Mouse (Mus musculus): ENCODE measurements around the gene Chpt1. TPM values are rescaled to one million over a fixed set of nuclear protein-coding genes. Genes with fewer than 3 reads are reported as not detected.
"Not testable (repeated sequence)": the region's sequence is repeated elsewhere in the genome, so short reads cannot be mapped to it uniquely, and the experiment has no call there.

Gene Chpt1
- 4.2 and 5.1 TPM in 2 replicates for polyA plus RNA-seq (2015; fragmentation: Nextera tagmentation; extraction: Ambion mirVana)

DNA sequence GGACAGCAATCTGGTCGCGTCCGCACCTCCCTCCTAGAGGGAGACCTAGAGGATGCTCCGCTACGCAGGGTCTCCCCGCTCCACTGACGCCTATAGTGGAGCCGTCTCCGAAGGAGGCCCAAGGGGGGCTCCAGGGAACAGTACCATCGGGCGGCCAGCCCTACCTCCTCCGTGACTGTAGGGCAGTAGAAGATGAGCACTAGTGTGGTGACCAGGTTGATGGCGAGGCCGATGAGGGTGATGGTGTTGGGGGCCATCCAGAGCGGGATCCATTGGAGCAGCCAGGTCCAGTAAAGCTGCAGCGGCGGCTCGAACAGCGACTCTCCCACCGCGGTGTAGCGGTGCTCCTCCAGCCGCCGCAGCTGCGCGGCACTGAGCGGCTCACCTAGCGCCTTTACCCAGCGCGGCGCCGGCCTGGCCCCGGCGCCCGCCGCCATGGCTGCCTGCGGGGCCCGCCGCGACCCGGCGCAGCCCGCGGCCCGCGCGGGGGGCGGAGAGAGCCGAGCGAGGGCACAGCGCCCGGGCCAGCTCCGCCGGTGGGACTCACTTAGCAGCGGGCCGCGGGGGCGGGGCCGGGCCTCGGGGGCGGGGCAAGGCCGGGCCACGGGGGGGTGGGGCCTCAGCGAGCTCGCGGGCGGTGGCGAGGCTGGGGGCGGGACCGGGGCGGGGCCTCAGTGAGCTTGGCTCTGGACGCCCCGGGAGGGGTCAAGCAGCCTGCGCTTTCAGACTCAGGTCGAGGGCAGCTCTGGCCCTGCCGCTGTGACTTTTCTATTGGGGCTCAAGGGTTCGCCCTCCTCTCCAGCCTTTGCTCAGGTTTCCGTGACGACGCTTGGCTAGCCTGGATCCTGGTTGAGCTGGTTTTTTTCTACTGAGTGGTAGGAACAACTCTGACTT lies at the start of gene Chpt1:
Chpt1 (minus strand) TSS at position 653 of the 894 bp plus-strand sequence.
- no peak within 1 kb of the TSS for H3K27ac ChIP-seq
- no peaks in the 10 kb centered on the region for H3K9me3 ChIP-seq (replicated peaks)
- H3K36me3 ChIP-seq, result no peaks in the 10 kb centered on the region
- DNase-seq (peak; percentile 66), ATAC-seq (ENCODE audit: low read depth) (peak; percentile 97)
- under 1% methylated on average over 60 of the region's 80 CpGs for WGBS (ENCODE audit: insufficient replicate concordance)
- H3K27me3 ChIP-seq, result no peaks in the 10 kb centered on the region
- H3K4me2 ChIP-seq, result peak within 1 kb of the TSS; percentile 91
- peak within 1 kb of the TSS; percentile 79 for H3K9ac ChIP-seq
- peaks cover 14% of the 10 kb centered on the region for H3K4me1 ChIP-seq (replicated peaks)
- peak within 1 kb of the TSS; percentile 72 for H3K4me3 ChIP-seq (replicated peaks)

DNA sequence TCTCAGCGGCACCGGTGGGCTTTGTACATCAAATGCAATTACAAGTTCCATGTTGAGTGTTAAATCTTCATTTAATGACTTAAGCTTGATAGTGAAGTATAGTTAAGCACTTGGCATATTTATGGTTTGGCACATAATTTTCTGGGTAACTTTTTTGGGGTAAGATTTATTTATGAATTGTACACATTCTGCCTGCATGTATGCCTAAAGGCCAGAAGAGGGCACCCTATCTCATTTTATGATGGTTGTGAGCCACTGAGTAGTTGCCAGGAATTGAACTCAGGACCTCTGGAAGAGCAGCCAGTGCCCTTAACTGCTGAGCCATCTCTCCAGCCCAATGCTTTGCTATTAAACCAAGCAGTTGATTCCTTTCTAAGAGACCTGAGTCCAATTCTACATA lies 48.9 kb upstream of the Chpt1 start:
- WGBS (ENCODE audit: insufficient replicate concordance), result 80% methylated on average over 2 of the region's 2 CpGs
- Histone ChIP-seq H3K9ac (no peak overlapping the region), H3K9me3 (replicated peaks) (no peaks in the 10 kb centered on the region), H3K4me3 (replicated peaks) (no peak overlapping the region), H3K27ac (no peak overlapping the region), H3K4me1 (replicated peaks) (no peaks in the 10 kb centered on the region), H3K4me2 (no peak overlapping the region), H3K27me3 (no peaks in the 10 kb centered on the region), H3K36me3 (no peaks in the 10 kb centered on the region)
- DNase-seq, result no peak
- no peak for ATAC-seq (ENCODE audit: low read depth)

DNA sequence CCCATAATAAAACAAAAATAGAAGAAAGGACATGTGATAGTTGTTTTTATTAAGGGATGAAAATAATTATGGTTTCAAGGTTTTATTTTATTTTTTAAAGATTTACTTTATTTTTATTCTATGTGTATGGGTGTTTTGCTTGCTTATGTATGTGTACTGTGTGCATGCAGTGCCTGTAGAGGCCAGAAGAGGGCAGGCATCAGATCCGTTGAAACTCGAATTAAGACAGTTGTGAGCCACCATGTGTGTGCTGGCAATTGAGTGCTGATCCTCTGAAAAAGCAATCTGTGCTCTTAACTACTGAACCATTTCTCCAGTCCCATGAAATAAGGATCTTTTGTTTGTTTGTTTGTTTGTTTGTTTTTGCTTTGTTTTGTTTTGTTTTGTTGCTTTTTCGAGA lies 46.4 kb upstream of the Chpt1 start:
- no peak for ATAC-seq (ENCODE audit: low read depth)
- no peak overlapping the region for H3K9ac ChIP-seq
- no peaks in the 10 kb centered on the region for H3K9me3 ChIP-seq (replicated peaks)
- H3K4me1 ChIP-seq (replicated peaks), result no peaks in the 10 kb centered on the region
- DNase-seq, result no peak
- no peaks in the 10 kb centered on the region for H3K36me3 ChIP-seq
- no peak overlapping the region for H3K4me2 ChIP-seq
- H3K27ac ChIP-seq, result no peak overlapping the region
- no peak overlapping the region for H3K4me3 ChIP-seq (replicated peaks)
- no peaks in the 10 kb centered on the region for H3K27me3 ChIP-seq
- 57% methylated on average over 3 of the region's 3 CpGs for WGBS (ENCODE audit: insufficient replicate concordance)

DNA sequence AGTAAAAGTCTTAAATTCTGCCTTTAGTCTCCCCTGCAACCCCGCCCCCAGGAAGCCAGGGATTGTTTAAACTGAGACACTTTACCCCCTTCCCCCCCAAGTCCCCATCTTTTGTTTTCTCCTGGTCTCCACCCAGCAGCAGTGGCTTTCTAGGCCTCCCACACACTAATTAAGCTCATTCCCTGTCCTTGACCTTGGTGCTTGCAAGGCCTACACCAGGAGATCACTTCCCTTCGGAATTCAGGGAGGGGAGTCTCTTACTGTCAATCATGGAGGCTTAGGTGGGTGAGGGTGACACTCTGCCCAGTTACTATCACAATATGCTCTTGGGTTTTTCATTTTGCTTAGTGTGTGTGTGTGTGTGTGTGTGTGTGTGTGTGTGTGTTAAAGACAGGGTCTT lies 43.8 kb upstream of the Chpt1 start:
- no peak overlapping the region for H3K4me2 ChIP-seq
- H3K4me3 ChIP-seq (replicated peaks), result no peak overlapping the region
- ATAC-seq (ENCODE audit: low read depth) (no peak), DNase-seq (no peak)
- no peaks in the 10 kb centered on the region for H3K27me3 ChIP-seq
- no peaks in the 10 kb centered on the region for H3K4me1 ChIP-seq (replicated peaks)
- no peaks in the 10 kb centered on the region for H3K9me3 ChIP-seq (replicated peaks)
- no peaks in the 10 kb centered on the region for H3K36me3 ChIP-seq
- 34% methylated on average over 2 of the region's 2 CpGs for WGBS (ENCODE audit: insufficient replicate concordance)
- no peak overlapping the region for H3K27ac ChIP-seq
- no peak overlapping the region for H3K9ac ChIP-seq

DNA sequence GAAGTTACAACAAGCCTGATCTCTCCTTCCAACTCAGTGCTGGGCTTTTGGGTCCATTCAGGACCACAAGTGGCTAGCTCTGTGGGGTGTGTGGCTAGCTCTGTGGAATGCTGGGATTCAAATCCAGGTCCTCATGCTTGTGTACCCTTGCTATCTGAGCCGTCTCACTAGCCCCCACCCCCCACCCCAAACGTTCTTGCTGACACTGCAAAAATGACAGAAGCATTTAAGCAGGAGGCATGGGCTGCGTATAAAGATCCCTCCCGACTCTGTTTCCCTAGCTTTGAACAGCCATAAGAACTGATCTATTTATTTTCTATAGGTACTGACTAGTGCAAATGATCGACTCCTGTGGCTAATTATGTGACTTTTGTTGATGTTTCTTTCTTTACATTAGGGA lies 26.8 kb upstream of the Chpt1 start:
- no peaks in the 10 kb centered on the region for H3K9me3 ChIP-seq (replicated peaks)
- 52% methylated on average over 5 of the region's 5 CpGs for WGBS (ENCODE audit: insufficient replicate concordance)
- DNase-seq, result no peak

DNA sequence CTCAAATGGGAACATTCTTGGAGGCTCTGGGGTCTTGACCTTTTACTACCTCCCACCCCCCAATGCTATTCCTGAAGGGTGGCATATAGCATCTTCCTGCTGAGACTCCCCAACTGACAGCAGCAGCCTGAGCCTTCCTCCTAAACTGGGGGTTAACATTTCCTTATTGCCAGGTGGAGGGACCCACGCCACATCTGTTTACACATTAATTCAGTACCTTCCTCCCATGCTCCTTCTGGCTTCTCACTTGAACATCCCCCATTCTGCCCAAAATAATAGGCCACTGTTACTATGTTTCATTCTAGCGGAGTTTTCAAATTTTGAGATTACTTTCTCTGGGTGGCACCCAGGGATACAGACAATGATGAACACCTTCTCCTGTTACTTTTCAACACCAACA lies 20.1 kb upstream of the Chpt1 start:
- H3K36me3 ChIP-seq, result no peaks in the 10 kb centered on the region
- no peak overlapping the region for H3K4me2 ChIP-seq
- no peak overlapping the region for H3K9ac ChIP-seq
- H3K4me3 ChIP-seq (replicated peaks), result no peak overlapping the region
- DNase-seq, result no peak
- H3K27me3 ChIP-seq, result no peaks in the 10 kb centered on the region
- H3K9me3 ChIP-seq (replicated peaks), result no peaks in the 10 kb centered on the region
- WGBS (ENCODE audit: insufficient replicate concordance), result 68% methylated on average over 2 of the region's 2 CpGs
- ATAC-seq (ENCODE audit: low read depth), result no peak
- no peak overlapping the region for H3K27ac ChIP-seq
- H3K4me1 ChIP-seq (replicated peaks), result no peaks in the 10 kb centered on the region

More for the DNA sequence above, 26.8 kb upstream of the Chpt1 start:
- H3K27ac ChIP-seq, result no peak overlapping the region
- no peak for ATAC-seq (ENCODE audit: low read depth)
- no peaks in the 10 kb centered on the region for H3K27me3 ChIP-seq
- H3K4me3 ChIP-seq (replicated peaks), result no peak overlapping the region
- H3K9ac ChIP-seq, result no peak overlapping the region
- no peaks in the 10 kb centered on the region for H3K4me1 ChIP-seq (replicated peaks)
- no peaks in the 10 kb centered on the region for H3K36me3 ChIP-seq
- no peak overlapping the region for H3K4me2 ChIP-seq

DNA sequence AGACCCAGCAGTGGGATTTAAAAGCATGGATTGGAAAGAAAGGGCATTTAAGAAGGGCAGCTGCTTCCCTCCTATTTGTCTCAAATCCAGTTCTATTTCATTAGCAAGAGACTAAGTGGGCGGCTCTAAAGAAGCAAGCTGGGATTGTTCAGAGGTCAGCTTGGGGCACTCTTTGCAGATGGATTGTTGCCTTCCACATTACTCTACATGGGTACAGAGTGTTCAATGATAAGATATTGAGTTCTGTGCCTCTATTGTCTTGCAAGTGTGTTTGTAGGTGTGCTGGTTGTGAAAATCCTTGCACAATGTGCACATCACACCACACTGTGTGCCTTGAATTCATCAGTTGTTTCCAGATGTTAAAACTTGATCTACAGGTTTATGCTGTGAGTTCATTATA lies 19.3 kb upstream of the Chpt1 start:
- DNase-seq, result no peak
- H3K9me3 ChIP-seq (replicated peaks), result no peaks in the 10 kb centered on the region
- H3K9ac ChIP-seq, result no peak overlapping the region
- no peaks in the 10 kb centered on the region for H3K36me3 ChIP-seq
- H3K4me2 ChIP-seq, result no peak overlapping the region
- H3K4me3 ChIP-seq (replicated peaks), result no peak overlapping the region
- ATAC-seq (ENCODE audit: low read depth), result no peak
- H3K27ac ChIP-seq, result no peak overlapping the region
- 63% methylated on average over 1 of the region's 1 CpGs for WGBS (ENCODE audit: insufficient replicate concordance)
- H3K27me3 ChIP-seq, result no peaks in the 10 kb centered on the region
- no peaks in the 10 kb centered on the region for H3K4me1 ChIP-seq (replicated peaks)

DNA sequence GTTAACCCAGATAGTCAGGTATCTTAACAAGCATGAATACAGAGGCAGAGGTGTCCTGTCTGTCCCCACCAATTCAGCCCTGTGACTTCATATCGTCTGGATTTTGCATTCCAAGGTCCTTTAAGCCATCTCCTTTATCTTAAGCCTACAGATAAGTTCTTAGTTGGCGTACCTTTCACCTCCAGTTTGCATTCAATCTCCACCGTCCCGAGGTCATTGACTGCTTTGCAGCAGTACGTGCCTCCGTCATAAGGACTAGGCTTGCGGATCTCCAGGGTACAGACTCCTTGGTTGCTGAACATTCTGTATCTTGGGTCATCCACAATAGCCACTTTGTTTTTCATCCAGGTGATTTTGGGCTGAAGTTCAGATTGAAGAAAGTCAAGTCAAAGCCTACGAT lies 18.9 kb upstream of the Chpt1 start:
- H3K36me3 ChIP-seq, result no peaks in the 10 kb centered on the region
- H3K27ac ChIP-seq, result no peak overlapping the region
- 57% methylated on average over 8 of the region's 8 CpGs for WGBS (ENCODE audit: insufficient replicate concordance)
- H3K4me1 ChIP-seq (replicated peaks), result no peaks in the 10 kb centered on the region
- no peak for DNase-seq
- H3K4me2 ChIP-seq, result no peak overlapping the region
- H3K27me3 ChIP-seq, result no peaks in the 10 kb centered on the region
- ATAC-seq (ENCODE audit: low read depth), result no peak
- H3K4me3 ChIP-seq (replicated peaks), result no peak overlapping the region
- no peak overlapping the region for H3K9ac ChIP-seq
- no peaks in the 10 kb centered on the region for H3K9me3 ChIP-seq (replicated peaks)

DNA sequence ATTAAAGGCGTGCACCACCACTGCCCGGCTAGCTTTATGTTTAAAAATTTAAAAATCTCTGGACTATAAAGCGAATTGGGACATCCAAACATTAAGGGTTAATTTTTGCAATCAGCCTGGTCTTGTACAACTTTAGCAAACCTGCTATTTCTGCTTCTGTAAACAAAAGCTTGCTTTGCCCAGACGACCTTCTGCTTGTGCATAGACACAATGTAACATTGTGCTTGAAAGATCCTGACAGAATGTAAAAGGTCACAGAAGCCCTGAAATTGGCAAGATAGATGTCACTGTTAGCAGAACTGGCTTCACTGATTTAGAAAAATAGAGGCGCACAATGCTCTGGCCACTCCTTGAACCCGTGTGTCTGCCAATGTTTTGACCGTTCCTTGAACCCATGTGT lies 11.2 kb upstream of the Chpt1 start:
- H3K9me3 ChIP-seq (replicated peaks); H3K27me3 ChIP-seq; DNase-seq; H3K36me3 ChIP-seq; H3K4me2 ChIP-seq; H3K9ac ChIP-seq; H3K4me3 ChIP-seq (replicated peaks); ATAC-seq (ENCODE audit: low read depth); H3K27ac ChIP-seq; H3K4me1 ChIP-seq (replicated peaks): not testable (repeated sequence)
- WGBS (ENCODE audit: insufficient replicate concordance), result 83% methylated on average over 7 of the region's 7 CpGs

DNA sequence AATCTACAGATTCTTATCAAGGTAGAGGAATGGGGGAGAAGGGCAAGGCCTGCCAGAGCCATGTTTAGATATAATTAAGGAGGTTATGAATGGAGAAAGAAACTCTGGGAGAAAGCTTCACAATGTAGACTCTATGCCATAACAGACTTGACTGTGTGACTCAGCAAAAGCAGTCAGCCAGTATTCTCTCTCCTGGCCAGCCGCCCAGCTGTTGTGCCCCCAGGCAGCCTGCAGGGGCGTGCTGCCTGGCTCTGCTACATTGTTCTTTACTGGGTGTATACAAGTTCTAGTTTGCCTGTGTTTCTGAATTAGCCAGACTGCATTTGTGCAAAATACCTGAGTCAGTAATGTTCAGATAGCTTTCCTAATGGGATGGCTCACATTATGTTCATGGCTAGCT lies 10.6 kb upstream of the Chpt1 start:
- no peaks in the 10 kb centered on the region for H3K36me3 ChIP-seq
- H3K9ac ChIP-seq, result no peak overlapping the region
- H3K27me3 ChIP-seq, result no peaks in the 10 kb centered on the region
- H3K4me2 ChIP-seq, result no peak overlapping the region
- peaks cover 4% of the 10 kb centered on the region; the same call in 1 of the 2 replicates for H3K4me1 ChIP-seq (replicated peaks)
- H3K9me3 ChIP-seq (replicated peaks), result no peaks in the 10 kb centered on the region
- ATAC-seq (ENCODE audit: low read depth) (peak; percentile 76), DNase-seq (peak; percentile 48)
- WGBS (ENCODE audit: insufficient replicate concordance), result 38% methylated on average over 2 of the region's 2 CpGs
- H3K4me3 ChIP-seq (replicated peaks), result no peak overlapping the region
- H3K27ac ChIP-seq, result no peak overlapping the region

DNA sequence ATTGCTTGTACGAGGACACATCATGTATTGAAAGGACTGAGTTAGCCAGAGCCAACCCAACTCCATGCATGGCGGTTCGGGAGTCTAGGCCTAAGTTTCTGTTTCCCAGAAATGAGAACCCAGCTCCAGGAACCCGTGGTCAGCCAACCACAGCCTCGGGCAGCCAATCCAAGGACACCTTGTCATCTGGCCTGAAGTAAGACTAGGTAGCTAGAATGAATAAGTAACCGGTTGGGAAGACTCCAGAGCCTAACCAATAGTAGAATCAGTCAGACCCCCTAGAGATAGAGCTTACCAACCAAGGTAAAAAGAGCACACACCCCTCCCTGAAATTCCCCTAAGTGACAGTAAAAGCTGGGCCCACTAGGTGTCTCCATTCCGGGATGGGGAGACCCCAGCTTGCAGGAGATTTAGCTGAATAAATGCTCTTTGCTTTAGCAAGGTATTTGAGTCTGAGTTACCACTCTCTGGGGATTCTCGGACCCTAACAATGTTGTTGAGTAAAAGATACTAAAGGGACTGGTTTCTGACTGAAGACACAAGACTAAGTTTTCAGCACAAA lies 9.8 kb upstream of the Chpt1 start:
- ATAC-seq (ENCODE audit: low read depth) (no peak), DNase-seq (no peak)
- no peaks in the 10 kb centered on the region for H3K9me3 ChIP-seq (replicated peaks)
- H3K36me3 ChIP-seq, result no peaks in the 10 kb centered on the region
- 46% methylated on average over 8 of the region's 8 CpGs for WGBS (ENCODE audit: insufficient replicate concordance)
- H3K4me2 ChIP-seq, result no peak overlapping the region
- H3K4me1 ChIP-seq (replicated peaks), result peaks cover 4% of the 10 kb centered on the region; the same call in 1 of the 2 replicates
- no peak overlapping the region for H3K27ac ChIP-seq
- no peak overlapping the region for H3K9ac ChIP-seq
- H3K27me3 ChIP-seq, result no peaks in the 10 kb centered on the region
- H3K4me3 ChIP-seq (replicated peaks), result no peak overlapping the region

DNA sequence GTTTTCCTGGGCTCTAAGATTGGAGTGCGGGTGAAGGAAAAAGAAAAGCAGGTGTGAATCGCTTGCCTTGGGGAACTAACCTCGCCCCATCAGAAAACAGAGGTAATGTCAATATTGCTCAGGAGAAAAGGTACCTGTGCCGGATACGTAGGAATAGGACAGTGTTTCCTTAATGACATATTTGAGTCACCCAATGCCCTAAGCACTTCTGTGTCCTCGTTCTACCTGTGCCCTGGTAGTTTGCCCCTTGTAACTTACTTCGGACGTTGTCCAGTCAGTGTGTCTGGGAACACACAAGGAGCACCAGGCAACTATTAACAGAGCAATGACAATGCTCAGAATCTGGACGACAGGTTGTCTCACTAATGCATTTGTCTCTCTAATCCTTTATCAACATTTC lies 7.5 kb upstream of the Chpt1 start:
- H3K4me3 ChIP-seq (replicated peaks), result no peak overlapping the region
- 76% methylated on average over 9 of the region's 9 CpGs for WGBS (ENCODE audit: insufficient replicate concordance)
- no peaks in the 10 kb centered on the region for H3K27me3 ChIP-seq
- H3K9ac ChIP-seq, result no peak overlapping the region
- no peak overlapping the region for H3K4me2 ChIP-seq
- ATAC-seq (ENCODE audit: low read depth), result no peak
- no peak overlapping the region for H3K27ac ChIP-seq
- no peaks in the 10 kb centered on the region for H3K9me3 ChIP-seq (replicated peaks)
- no peak for DNase-seq
- no peaks in the 10 kb centered on the region for H3K36me3 ChIP-seq
- H3K4me1 ChIP-seq (replicated peaks), result peaks cover 4% of the 10 kb centered on the region; the same call in 1 of the 2 replicates

Data from liver, embryonic 13.5 days (tissue).